Mouse (Mus musculus) retina, adult 2 months (tissue): Measurements from ENCODE around the gene Plekhn1.

Experiments
- DNase-seq: peaks from one replicate; pipeline ENCODE4 v3.0.0-alpha.2; 2012; ENCODE audit warnings: low read depth, low spot score

Plekhn1 gene

GRCm38 (mm10) chr4:156185456-156185949, 49.2 kb downstream of the Plekhn1 start:
- no peak for DNase-seq

- no peak for DNase-seq
Observed at GRCm38 (mm10) chr4:156184291-156184954, 50.2 kb downstream of the Plekhn1 start.

GRCm38 (mm10) chr4:156183747-156184146, 50.9 kb downstream of the Plekhn1 start:
- DNase-seq = no peak

- DNase-seq = no peak
Observed at GRCm38 (mm10) chr4:156177630-156178029, 57.0 kb downstream of the Plekhn1 start.

GRCm38 (mm10) chr4:156171828-156172227, 62.8 kb downstream of the Plekhn1 start:
- no peak for DNase-seq
